In the genomic region with DNA sequence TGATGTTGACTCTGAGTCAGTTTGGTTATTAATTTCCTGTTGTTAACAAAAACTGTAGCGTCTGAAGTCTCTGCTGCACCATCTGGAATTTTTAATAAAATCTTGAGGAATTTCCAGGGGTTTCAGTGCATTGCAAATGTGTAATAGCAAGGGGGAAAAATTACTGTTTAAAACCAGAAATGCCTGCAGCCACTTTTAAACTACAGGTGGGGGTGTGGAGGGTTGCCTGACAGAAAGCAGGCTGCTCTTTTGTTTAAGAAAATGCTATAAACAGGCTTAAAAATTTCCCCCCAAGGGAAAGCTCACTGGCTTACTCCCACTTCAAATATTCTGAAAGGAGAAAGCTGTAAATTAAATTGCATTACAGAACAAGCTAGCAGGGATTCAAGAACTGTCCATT, we compare ENCODE assay signal across 21 mouse cellular contexts.
DNase-seq lines count a peak whose midpoint lies in the region; ATAC-seq and TF ChIP-seq lines count a peak whose summit lies in the region.
"Had no signal": no experiment of that assay in that cellular context is flagged by ENCODE, and none has a peak within 500 bp of the region (broad histone marks: within the 10 kb centered on the region; RNA-seq: fewer than 3 reads in every experiment).

No protein-coding gene starts in this region.

- no peak overlapping the region for H3K27ac ChIP-seq in kidney, postnatal 0 days
- H3K27ac ChIP-seq in kidney, embryonic 14.5 days (ENCODE audit: low read depth, low read length), result no peak overlapping the region
- H3K27ac ChIP-seq in limb, embryonic 12.5 days, result peak overlapping the region; percentile 72
- peak overlapping the region; percentile 65 for H3K27ac ChIP-seq in limb, embryonic 14.5 days (replicated peaks; ENCODE audit: low read depth, low read length)
- no peak overlapping the region for H3K27ac ChIP-seq in midbrain, embryonic 10.5 days (replicated peaks)
- H3K27ac ChIP-seq: embryonic facial prominence, embryonic 13.5 days; forebrain, embryonic 13.5 days; gastrocnemius, adult 2 months; heart, embryonic 10.5 days; hindbrain, embryonic 12.5 days had no signal

- DNase-seq in kidney, postnatal 0 days (ENCODE audit: low spot score), result peak; percentile 32
- DNase-seq in limb, embryonic 14.5 days (ENCODE audit: low spot score), result peak; percentile 82
- peak; percentile 6 for DNase-seq in yolk sac, embryonic 10.5 days (ENCODE audit: low spot score)
- DNase-seq in cerebellum, adult 8-10 months, result no peak
- DNase-seq in midbrain, embryonic 10.5 days (ENCODE audit: low spot score), result no peak
- DNase-seq: adrenal gland, adult 8-10 months; adrenal gland, postnatal 36 days; cerebellum, adult 2 months; cerebellum, postnatal 25 days; forebrain, postnatal 0 days; gastrocnemius, adult 2 months; heart, adult 18-20 months; heart, postnatal 10 days; heart, postnatal 4 days had no signal

- H3K27me3 ChIP-seq in kidney, postnatal 0 days (ENCODE audit: insufficient read depth, low read length), result no peaks in the 10 kb centered on the region
- H3K27me3 ChIP-seq in kidney, embryonic 14.5 days (ENCODE audit: control insufficient read depth, insufficient read depth, low read length), result no peaks in the 10 kb centered on the region
- peaks cover 29% of the 10 kb centered on the region; the same call in 1 of the 2 replicates for H3K27me3 ChIP-seq in limb, embryonic 12.5 days
- H3K27me3 ChIP-seq in limb, embryonic 14.5 days (ENCODE audit: control insufficient read depth, insufficient read depth, low read length), result no peaks in the 10 kb centered on the region
- no peaks in the 10 kb centered on the region; the same call in 1 of the 2 replicates for H3K27me3 ChIP-seq in midbrain, embryonic 10.5 days (ENCODE audit: low read depth, poor library complexity, severe bottlenecking)
- H3K27me3 ChIP-seq: forebrain, embryonic 13.5 days; hindbrain, embryonic 12.5 days had no signal

- H3K4me2 ChIP-seq in kidney, postnatal 0 days (ENCODE audit: low read length), result no peak overlapping the region
- H3K4me2 ChIP-seq in kidney, embryonic 14.5 days (replicated peaks; ENCODE audit: low read depth, low read length), result no peak overlapping the region
- H3K4me2 ChIP-seq in limb, embryonic 12.5 days, result no peak overlapping the region
- H3K4me2 ChIP-seq in limb, embryonic 14.5 days (replicated peaks; ENCODE audit: low read depth, low read length, severe bottlenecking), result no peak overlapping the region
- H3K4me2 ChIP-seq: embryonic facial prominence, embryonic 13.5 days; forebrain, embryonic 13.5 days; hindbrain, embryonic 12.5 days had no signal

- no peak overlapping the region for H3K9ac ChIP-seq in kidney, postnatal 0 days (ENCODE audit: low read depth, low read length)
- H3K9ac ChIP-seq in kidney, embryonic 14.5 days (ENCODE audit: low read depth, low read length), result no peak overlapping the region
- no peak overlapping the region for H3K9ac ChIP-seq in limb, embryonic 12.5 days (replicated peaks)
- no peak overlapping the region for H3K9ac ChIP-seq in limb, embryonic 14.5 days (ENCODE audit: low read depth, low read length, severe bottlenecking)
- H3K9ac ChIP-seq: embryonic facial prominence, embryonic 13.5 days; forebrain, embryonic 13.5 days; forebrain, postnatal 0 days; hindbrain, embryonic 12.5 days had no signal

- no peaks in the 10 kb centered on the region for H3K4me1 ChIP-seq in kidney, postnatal 0 days (replicated peaks; ENCODE audit: insufficient read depth, low read length)
- H3K4me1 ChIP-seq in kidney, embryonic 14.5 days (ENCODE audit: control insufficient read depth, insufficient read depth, low read length), result no peaks in the 10 kb centered on the region
- peaks cover 18% of the 10 kb centered on the region for H3K4me1 ChIP-seq in limb, embryonic 12.5 days (replicated peaks)
- H3K4me1 ChIP-seq in limb, embryonic 14.5 days (ENCODE audit: control insufficient read depth, insufficient read depth, low read length), result peaks cover 14% of the 10 kb centered on the region
- H3K4me1 ChIP-seq in midbrain, embryonic 10.5 days, result peaks cover 23% of the 10 kb centered on the region
- H3K4me1 ChIP-seq: forebrain, embryonic 13.5 days; hindbrain, embryonic 12.5 days had no signal

- no peaks in the 10 kb centered on the region for H3K36me3 ChIP-seq in kidney, postnatal 0 days (ENCODE audit: insufficient read depth, low read length)
- H3K36me3 ChIP-seq in kidney, embryonic 14.5 days (ENCODE audit: control insufficient read depth, insufficient read depth, low read length), result no peaks in the 10 kb centered on the region
- no peaks in the 10 kb centered on the region for H3K36me3 ChIP-seq in limb, embryonic 12.5 days
- no peaks in the 10 kb centered on the region for H3K36me3 ChIP-seq in limb, embryonic 14.5 days (ENCODE audit: control insufficient read depth, insufficient read depth, low read length)
- no peaks in the 10 kb centered on the region for H3K36me3 ChIP-seq in midbrain, embryonic 10.5 days
- H3K36me3 ChIP-seq: embryonic facial prominence, embryonic 13.5 days; heart, embryonic 10.5 days; hindbrain, embryonic 12.5 days had no signal

- TF ChIP-seq CTCF in kidney, postnatal 0 days (IDR thresholded peaks at IDR 0.05; ENCODE audit: low read depth), result no peak

- 49% methylated on average over 1 of the region's 1 CpGs for WGBS in kidney, postnatal 0 days
- WGBS in kidney, embryonic 14.5 days, result 50% methylated on average over 1 of the region's 1 CpGs
- WGBS in limb, embryonic 12.5 days, result 29% methylated on average over 1 of the region's 1 CpGs
- 13% methylated on average over 1 of the region's 1 CpGs for WGBS in limb, embryonic 14.5 days
- 78% methylated on average over 1 of the region's 1 CpGs for WGBS in midbrain, embryonic 10.5 days

- H3K9me3 ChIP-seq in kidney, postnatal 0 days (replicated peaks; ENCODE audit: low read length), result no peaks in the 10 kb centered on the region
- H3K9me3 ChIP-seq in kidney, embryonic 14.5 days (ENCODE audit: control insufficient read depth, low read length), result no peaks in the 10 kb centered on the region
- H3K9me3 ChIP-seq in limb, embryonic 12.5 days, result peaks cover 6% of the 10 kb centered on the region
- H3K9me3 ChIP-seq in limb, embryonic 14.5 days (ENCODE audit: control insufficient read depth, low read length), result no peaks in the 10 kb centered on the region
- H3K9me3 ChIP-seq in midbrain, embryonic 10.5 days (replicated peaks), result peaks cover 4% of the 10 kb centered on the region; the same call in 1 of the 2 replicates
- H3K9me3 ChIP-seq: heart, embryonic 10.5 days had no signal

- TF ChIP-seq POLR2A in limb, embryonic 14.5 days (IDR thresholded peaks at IDR 0.05; ENCODE audit: borderline replicate concordance, extremely low read depth, insufficient read depth, insufficient read length), result no peak

- no peak for ATAC-seq in kidney, postnatal 0 days (replicated peaks; ENCODE audit: low FRiP score, low read depth)
- no peak for ATAC-seq in kidney, embryonic 14.5 days (ENCODE audit: low FRiP score, low TSS enrichment)
- 0 out of 2 replicates have a peak, but pooled peaks have one; percentile 34 for ATAC-seq in limb, embryonic 12.5 days (ENCODE audit: insufficient number of reproducible peaks, insufficient read depth, low FRiP score, low TSS enrichment, low read depth)
- peak; percentile 63 for ATAC-seq in limb, embryonic 14.5 days (ENCODE audit: low FRiP score, low read depth)
- ATAC-seq: forebrain, embryonic 13.5 days; forebrain, postnatal 0 days; hindbrain, embryonic 16.5 days had no signal

- H3K4me3 ChIP-seq in kidney, postnatal 0 days (replicated peaks; ENCODE audit: low read depth, low read length), result no peak overlapping the region
- H3K4me3 ChIP-seq in kidney, embryonic 14.5 days (ENCODE audit: low read length), result no peak overlapping the region
- H3K4me3 ChIP-seq in limb, embryonic 12.5 days (replicated peaks), result no peak overlapping the region
- H3K4me3 ChIP-seq in limb, embryonic 14.5 days (replicated peaks; ENCODE audit: low read length), result no peak overlapping the region
- no peak overlapping the region for H3K4me3 ChIP-seq in midbrain, embryonic 10.5 days
- H3K4me3 ChIP-seq: embryonic facial prominence, embryonic 13.5 days; forebrain, embryonic 13.5 days; gastrocnemius, adult 2 months; heart, embryonic 10.5 days; hindbrain, embryonic 12.5 days had no signal

Comparison
In these comparisons a context has a peak if more than half of its experiments do, and no peak if none do; other contexts are left out.
1. ATAC-seq: peak in limb, embryonic 12.5 days (single experiment) and limb, embryonic 14.5 days (single experiment); none in kidney, postnatal 0 days (single experiment) and kidney, embryonic 14.5 days (single experiment).
2. DNase-seq: peak in kidney, postnatal 0 days (single experiment), limb, embryonic 14.5 days (single experiment) and yolk sac, embryonic 10.5 days (single experiment); none in cerebellum, adult 8-10 months (single experiment) and midbrain, embryonic 10.5 days (single experiment).
3. H3K27ac ChIP-seq: peak in limb, embryonic 12.5 days (single experiment) and limb, embryonic 14.5 days (single experiment); none in kidney, postnatal 0 days (single experiment), kidney, embryonic 14.5 days (single experiment) and midbrain, embryonic 10.5 days (single experiment).